Mouse (Mus musculus) stomach, postnatal 0 days (tissue): ENCODE measurements around the gene Rrn3.
"Not testable (repeated sequence)": the region's sequence is repeated elsewhere in the genome, so short reads cannot be mapped to it uniquely, and the experiment has no call there.

ENCODE experiments used
- CTCF ChIP-seq: IDR thresholded peaks from 2 replicates; pipeline ENCODE4 v1.5.1; 2016; ENCODE audit warnings: antibody characterized with exemption, low read depth, mild to moderate bottlenecking, moderate library complexity
- EP300 ChIP-seq: optimal IDR thresholded peaks from 2 replicates; pipeline ENCODE3; 2016; ENCODE audit warnings: antibody characterized with exemption

GRCm38 (mm10) chr16:13739044-13739443 is 41.5 kb upstream of the Rrn3 start:
- not testable (repeated sequence) for TF ChIP-seq EP300, CTCF
